Mouse (Mus musculus) c-Kit-positive CD71-positive TER-119-negative erythroid progenitor cells, embryonic 14.5 days (primary cell): ENCODE measurements around the gene Kcne4.
"Not testable (repeated sequence)": the region's sequence is repeated elsewhere in the genome, so short reads cannot be mapped to it uniquely, and the experiment has no call there.

Experiments
- DNase-seq: peaks from one replicate; pipeline ENCODE4 v3.0.0-alpha.2; 2013; ENCODE audit warnings: low read depth

Gene Kcne4

DNA sequence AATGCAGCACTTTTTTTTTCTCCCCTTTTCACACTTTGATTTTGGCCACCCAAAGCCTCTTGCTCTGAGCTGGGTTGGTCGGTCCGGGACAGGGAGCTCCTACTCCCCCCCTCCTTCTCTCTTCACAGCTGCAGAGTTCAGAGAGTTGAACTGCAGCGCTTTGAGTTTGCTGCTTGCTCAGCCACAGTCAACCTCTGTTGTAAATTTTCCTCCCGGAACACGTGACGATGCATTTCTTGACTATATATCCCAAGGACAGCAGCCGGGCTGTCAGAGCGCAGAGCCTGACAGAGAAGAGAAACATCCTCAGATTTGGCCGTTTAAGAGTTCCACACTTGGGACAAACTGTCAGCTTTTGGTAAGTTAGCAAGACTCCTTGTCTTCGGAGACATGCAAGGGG is at the start of gene Kcne4:
Gene Kcne4, plus strand, starts transcription at position 120 of the 400 bp plus-strand sequence.
- DNase-seq: no peak

DNA sequence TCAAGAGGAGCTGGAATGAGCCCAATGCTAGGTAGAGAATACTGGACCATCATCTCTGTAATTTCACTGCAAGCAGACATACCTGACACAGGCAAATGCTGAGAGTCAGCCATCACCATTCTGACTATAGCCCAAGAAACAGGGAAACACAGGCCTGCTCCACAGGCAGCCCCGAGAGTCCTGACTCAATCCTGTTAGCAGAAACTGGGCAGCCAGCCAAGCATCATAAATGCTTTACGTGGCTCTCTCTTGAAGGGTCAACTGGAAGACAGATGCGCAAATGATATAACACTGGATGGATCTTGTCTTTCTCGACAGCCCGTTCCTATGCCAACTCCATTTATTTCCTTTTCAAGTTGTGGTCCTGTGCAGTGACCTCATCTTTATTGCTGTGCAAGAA is 34.7 kb upstream of the Kcne4 start:
- DNase-seq: no peak

DNA sequence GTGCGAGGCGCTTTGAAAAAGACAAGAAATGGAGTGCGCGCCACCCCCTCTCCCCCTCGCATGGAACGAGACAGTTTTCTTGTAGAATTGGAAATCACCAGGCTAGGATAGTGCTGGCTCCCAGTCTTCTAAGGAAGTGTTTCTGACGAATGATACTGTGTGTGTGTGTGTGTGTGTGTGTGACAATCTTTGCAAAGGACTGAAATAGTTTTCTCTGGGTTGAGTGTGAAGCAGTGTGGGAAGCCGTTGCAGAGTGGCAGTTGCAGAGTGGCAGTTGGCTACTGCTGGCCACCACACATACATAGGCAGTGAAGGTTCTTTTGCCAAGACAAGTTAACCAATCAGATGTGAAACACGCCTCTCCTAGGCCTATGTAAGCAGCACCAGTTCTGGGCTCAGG is 31.6 kb upstream of the Kcne4 start:
- DNase-seq: not testable (repeated sequence)

DNA sequence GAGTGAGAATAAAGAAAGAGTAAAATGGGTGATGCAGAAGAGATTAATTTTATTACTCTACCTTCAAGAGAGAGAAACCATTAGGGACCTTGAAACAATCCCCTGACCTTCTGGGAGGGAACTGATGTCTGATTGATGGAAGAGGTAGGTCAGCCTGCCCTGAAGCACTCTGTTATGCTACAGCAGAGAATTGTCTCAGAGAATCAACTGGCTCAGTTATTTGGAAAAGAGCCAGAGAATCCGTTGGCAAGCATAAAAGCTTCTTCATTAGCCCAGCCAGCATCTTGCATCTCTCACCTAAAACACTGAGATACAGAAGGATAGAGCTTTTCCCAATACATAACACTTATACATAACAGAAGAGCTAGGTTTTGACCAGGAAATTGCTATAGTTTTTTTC is 26.8 kb upstream of the Kcne4 start:
- DNase-seq: no peak

DNA sequence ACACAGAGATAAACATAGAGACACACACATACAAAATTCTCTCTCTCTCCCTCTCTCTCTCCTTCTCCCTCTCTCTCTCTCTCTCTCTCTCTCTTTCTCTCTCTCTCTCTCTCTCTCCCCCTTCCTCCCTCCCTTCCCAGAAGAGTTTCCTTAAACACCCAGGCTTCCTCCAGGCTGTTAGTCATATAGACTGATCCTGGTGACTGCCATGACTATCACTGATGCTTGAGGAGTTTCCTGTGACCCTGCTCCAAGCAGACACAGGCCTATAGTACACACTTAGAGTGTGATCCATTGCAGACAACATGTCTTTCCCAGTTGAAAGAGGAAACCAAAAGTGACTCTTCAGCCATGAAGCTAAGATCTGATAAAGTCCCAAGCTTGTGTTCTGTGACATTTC is 9.1 kb upstream of the Kcne4 start:
- no peak for DNase-seq

DNA sequence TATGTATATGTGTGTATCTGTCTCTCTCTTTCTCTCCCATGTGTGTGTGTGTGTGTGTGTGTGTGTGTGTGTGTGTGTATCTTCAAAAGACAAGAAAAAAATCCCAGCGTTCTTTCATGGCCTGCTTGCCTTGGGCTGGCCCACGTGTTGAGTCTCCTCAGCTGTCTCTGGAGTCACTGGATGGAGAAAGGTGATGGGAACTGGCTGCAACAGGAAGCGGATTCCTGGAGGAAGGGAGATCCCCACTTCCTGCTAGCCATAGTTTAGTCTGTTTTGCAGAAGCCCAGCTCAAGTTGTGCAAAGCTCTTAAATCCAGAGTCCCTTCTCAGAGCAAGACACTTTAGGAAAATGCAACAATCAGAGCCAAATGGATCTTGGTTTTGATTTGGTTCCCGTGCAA is 6.7 kb upstream of the Kcne4 start:
- no peak for DNase-seq

DNA sequence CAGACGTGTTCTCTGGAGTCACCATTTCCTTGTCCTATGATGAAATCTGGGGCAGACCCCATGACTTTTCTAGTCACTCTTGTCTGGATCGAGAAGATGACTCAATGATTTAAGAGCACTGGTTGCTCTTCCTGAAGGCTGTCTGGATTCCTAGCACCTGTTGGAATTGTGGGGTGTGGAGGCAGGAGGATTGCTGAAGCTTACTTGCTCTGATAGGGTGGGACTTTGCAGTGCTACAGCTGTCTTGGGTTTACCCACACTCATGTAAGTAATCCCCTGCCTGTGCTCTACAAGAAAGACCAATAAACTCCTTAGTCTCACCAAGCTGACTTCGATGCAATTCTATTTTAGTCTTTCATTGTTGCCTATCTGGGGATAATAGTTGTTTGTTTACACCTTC is 5.7 kb upstream of the Kcne4 start:
- no peak for DNase-seq

DNA sequence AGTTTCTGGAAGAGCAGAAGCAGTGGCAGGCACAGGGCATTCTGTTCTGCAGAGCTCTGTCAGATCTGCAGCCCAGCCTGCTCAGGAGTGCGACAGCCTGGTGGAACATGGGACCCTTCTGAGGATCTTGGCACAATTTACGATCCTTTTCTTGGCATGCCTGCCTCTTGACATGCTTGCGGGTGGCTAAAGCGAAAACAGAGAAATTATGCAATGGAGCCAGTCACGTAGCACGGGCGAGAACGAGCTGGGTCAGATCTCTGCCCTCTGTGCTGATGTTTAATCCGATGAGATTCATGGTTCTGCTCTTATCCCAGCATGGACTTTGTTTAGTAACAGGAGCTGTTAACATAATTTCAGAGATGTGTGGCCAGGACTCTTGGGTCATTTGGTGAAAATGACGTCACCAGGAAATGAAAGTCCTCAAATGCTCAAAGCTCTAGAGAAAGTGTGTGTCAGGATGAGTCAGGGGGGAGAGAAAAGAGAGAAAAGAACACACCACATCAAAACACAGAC is 4.5 kb upstream of the Kcne4 start:
- no peak for DNase-seq

DNA sequence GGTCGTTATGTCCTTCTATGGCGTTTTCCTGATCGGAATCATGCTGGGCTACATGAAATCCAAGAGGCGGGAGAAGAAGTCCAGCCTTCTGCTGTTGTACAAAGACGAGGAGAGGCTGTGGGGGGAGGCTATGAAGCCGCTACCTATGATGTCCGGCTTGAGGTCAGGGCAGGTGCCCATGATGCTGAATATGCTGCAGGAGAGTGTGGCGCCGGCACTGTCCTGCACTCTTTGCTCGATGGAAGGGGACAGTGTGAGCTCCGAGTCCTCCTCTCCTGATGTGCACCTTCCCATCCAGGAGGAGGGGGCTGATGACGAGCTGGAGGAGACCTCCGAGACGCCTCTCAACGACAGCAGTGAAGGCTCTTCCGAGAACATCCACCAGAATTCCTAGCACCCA is 1.2 kb downstream of the Kcne4 start:
- no peak for DNase-seq

DNA sequence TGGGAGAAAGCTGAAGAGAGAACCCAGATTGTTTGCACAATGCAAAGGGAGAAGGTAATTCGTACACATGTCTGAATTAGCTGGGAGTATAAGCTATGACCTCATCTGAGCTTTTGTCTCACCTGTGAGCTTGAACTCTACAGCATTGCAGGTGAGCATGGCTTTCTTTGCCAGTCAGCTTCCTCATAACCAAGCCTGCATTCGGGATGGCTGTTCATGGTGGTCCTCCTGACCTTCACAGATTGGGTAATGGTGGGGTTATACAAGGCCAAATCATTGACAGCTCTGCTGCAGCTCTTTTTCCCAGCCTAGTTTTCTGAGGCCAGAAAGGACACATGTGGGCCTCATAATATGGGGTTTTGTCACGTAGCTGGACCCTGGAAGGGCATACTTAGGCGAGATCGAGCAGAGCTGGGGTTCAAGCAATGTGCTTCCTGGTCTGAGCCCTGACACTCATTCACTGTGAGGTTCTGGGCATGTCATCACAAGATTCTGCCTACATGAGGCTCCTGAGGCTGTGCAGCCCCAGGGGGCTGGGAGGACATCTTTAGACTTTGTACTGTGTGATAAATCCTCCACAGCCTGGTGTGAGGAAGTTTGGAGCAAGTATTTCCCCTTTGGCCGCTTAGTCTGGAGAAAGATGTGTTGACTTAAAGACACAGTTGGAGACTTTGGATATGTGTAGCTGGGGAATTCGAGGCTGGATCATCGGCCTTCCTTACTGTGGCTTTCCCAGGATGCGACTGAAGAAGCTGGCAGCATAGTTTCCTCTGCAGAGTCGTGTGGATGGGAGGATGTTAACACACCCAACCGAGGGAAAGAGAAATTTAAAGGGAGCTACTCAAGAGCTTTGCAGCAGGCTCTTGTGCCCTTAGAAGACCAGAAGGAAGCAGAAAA is 2.3 kb downstream of the Kcne4 start:
- no peak for DNase-seq

DNA sequence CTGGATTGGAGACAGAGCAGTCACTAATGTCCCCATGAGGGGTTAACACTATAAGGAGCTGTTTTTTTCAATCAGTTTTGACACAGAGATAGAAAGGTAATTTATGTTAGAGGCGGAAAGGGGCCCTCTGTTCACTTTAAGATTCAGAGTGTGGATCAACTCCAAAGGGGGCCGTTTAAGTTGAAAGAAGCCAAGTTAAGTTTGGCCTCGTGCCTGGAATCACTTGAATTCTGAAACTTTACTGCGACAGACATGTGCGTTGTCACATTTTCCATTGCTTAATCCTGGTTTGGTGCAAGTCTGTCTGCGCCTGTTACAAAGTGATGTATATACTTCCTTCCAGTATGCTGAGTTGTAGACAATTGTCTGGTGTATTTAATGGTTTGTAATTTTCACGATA is 3.0 kb downstream of the Kcne4 start:
- no peak for DNase-seq

DNA sequence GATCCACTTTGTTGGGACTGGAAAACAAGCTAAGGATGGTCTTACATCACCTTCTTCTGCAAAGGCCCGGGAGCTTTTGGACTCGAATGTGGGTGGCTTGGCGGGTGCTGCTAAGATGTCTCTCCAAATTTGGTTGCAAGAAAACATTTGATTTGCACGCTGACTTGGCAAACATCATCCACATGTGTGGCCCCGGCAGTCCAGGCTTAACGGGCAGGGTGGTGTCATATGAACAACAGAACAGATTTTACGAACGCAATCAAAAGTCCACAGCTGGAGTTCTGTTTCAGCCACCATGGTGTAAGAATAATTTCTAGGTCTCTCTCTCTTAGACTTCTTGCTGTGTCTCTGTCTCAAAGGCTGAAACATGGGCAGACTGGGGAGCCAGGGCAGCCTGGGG is 3.6 kb downstream of the Kcne4 start:
- DNase-seq: no peak

DNA sequence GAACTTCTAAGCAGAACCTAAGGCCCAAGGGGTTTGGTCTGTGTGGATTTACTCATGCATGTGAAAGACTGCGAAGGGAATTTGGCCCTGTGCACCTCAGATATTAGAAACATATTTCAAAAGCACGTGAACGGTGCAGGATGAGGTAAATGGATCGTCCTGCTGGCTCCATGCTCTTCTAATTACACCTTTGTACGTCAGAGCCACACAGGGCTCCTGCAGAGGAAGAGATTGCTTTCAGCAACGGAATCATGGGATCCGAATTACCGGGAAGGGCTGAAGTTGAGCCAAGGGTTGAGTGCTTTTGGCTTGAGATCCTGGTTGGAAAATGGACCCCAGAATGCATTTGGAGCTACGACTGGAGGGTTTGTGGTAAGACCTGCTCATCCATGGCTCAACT is 4.6 kb downstream of the Kcne4 start:
- DNase-seq: no peak

DNA sequence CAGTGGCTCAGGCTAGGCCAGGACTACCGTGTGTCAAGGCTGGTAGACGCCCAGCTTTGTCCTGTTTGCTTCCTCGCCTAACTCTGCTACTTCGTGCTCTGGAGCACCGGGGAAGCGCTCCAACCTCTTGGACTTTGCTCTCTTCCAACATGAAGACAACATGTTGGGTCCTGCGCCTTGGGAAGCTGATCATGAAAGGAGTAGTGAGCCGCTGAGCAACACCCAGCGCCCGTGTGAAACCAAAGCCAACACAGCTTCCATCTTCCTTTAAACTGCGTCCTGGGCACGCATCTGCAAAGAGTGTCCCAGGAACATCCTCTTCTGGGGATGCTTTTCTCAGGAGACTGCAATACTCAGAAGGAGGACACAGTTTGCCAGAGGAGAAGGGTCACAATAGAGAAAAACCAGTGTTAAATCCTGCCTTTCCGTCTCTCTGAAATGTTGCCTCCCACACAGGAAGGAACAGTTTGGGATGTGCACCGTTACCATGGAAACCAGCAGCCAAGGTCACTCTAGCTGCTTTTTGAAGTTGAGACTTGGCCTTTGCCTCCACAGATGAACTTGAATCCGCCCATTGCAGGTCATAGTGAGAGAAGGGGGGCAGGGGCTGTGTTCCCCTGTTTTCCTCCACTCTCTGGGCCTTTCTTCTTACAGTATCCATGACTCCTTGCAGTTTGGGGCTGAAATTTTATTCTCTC is 5.3 kb downstream of the Kcne4 start:
- DNase-seq: no peak

DNA sequence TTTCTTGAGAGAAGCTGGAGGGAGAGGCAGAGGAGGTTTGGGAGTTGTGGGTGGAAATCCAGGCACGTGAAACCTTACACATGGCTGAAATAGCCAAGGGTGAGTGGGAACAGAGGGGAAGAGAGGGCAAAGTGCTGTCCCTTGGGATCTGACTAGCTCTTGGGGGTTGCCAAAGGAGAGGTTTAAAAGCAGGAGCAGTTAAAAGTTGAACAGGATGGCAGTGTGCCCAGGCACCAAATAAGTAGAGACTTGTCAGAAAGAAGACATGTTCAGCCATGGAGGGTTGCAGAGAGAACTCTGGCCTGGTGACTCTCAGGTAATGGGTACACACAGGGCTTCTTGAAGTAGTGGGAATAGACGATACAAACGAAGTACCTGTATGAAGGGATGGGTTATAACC is 8.7 kb downstream of the Kcne4 start:
- no peak for DNase-seq

DNA sequence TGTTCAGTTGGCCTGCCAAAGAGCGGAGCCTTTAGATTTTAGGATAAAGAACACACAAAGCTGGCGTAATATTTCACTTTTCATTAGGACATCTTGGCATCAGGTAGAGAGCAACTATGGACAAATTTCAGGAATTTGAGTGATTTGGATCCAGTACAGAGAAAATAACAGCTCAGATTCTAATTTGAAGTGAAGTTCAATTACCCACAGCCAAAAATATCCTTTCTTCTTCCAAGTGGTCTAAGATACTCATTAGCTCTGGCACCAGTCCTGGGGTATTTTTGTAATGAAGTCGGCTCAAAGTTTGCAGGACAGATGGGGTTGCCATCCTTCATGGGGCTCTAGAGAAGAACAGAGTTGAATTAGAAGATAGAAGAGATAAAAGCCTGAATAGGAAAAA is 21.9 kb downstream of the Kcne4 start:
- DNase-seq: no peak

DNA sequence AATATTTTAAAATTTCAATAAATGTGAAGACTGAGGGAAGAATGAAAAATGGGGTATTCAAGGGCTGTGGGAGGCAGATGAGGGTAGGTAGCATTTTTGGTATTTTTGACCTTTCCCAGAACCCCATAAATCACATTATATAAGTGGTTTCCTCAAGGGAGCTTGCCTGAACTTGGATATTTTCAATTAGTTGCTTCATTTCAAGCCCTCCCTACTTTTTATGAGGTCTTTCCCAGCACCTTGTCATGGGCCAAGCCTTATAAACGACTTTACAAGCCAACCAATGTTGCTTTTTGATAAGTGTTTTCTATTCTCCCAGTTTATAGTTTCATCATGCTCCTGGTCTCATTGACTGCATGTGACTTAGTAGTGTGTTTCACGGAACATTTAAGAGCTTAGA is 24.2 kb downstream of the Kcne4 start:
- DNase-seq: no peak

DNA sequence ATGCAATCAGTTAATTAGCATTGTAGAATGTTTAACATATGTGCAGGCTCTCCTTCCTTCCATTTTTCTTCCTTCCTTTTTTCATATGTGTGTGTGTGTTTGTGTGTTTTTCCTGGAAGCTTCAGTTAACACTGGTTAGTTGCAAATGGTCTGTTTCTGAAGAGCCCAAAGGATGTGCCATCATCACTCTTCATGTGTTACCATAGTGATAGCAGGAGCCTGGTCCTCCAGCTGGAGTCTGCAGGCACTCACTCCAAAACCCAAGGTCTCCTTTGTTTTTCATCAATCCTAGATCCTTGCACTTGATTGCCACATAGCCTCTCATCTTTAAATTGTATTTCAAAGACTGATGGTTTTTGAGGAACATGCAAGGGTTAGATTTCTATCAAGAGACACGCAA is 29.1 kb downstream of the Kcne4 start:
- no peak for DNase-seq

DNA sequence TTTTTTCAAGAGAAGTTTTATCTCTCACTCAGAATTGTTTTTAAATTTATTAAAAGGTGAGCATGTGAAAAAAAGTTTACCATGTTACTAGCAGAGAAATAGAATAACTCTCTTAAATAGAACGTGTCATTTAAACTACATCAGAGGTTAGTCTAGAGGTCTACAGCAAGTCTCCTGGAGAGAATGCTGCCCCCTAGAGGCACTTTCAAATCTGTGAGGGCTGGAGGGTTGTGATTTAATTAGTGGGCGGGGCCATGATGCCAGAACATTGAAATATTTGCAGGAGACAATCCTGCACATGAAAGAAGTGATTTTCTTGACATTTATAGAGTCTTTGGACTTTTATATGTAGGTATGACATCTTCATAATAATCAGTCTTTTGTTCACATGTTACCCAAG is 29.9 kb downstream of the Kcne4 start:
- DNase-seq: no peak

DNA sequence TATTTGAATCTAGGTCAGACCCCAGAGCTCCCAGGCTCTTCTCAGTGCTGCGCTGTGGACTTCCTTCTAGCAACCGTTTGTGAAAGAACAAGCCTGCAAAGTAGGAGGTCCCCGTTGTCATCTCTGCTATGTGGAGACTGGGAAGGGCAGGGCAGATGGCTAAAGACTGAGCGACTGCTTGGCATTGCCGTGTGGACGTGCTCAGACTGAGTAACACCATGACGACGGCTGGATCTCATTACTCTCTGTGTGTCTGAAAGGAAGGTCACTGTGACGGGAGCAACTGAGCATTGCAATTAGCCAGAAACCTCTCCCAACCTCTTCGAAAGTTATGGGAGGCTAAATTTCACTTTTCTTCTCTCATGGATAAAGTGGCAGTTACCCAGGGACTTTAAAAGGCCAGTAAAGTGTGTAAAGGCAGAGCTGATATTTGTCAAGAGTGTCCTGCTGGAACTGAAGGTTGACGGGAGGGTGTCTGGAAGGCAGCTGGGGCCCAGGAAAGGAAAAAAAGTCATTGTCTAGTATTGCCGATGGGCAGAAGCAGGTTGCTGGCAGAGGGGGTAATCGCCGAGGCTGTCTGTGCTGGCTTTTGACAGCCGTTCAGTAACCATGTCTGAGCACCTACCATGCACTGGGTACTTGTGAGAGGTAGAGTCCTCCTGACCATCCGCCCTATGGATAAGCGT is 36.0 kb downstream of the Kcne4 start:
- no peak for DNase-seq

DNA sequence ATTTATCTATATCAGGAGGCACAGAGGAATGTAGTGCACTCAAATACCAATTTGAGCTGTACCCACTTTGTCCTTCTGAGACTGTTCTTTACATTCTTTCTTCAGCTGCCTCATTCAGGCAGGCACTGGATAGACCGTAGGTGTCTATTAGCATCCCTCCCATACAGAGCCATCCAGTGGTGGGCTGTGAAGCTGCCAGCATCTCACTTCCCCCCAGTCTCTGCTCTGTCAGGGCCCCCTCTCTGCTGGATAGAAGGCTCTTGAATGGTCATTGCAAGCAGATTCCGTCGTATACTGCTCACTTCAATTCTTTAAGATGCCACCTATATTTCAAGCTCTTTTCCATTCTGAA is 36.5 kb downstream of the Kcne4 start:
- no peak for DNase-seq

DNA sequence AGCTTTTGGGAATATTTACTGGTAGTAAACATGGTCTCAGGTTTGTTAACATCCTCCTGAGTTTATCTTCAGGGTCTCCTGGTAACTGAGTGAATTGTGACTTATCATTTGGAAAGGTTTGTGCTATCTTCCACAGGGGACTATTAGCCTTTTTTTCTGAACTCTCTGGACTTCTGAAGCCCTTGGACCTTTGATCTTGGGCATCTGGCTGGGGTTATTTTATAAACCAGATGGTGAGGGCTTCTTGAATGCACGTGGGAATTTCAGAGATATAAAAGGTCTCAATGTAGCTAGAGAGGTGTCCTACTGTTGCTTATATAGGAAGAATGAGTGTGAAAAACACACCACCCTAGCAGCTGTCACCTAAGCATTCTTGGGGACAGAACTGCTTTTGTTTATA is 37.7 kb downstream of the Kcne4 start:
- DNase-seq: no peak

DNA sequence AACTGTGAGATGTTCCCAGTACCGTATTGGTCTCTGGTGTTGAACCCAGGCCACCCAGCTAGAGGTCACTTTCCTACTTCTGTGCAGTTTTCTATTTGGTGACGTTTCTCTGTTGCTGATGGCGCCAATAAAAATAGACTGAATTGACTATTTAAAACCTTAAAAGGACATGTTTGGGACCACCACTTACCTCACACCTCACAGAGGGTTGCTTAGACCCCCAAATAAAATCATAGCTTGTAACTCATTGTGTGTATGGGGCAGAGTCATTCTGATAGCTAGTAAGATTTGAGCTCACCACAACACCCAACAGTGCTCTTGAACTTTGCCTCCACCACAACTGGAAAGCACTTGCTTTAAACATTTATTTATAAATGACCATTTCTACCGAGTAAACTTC is 43.0 kb downstream of the Kcne4 start:
- DNase-seq: no peak
